Mouse (Mus musculus) common myeloid progenitor, adult 5-6 weeks (primary cell): ENCODE data around the gene Llph. TPM values are rescaled to one million over a fixed set of nuclear protein-coding genes. Genes with fewer than 3 reads are reported as not detected.

Experiments used
- ATAC-seq: replicated peaks from 2 replicates; pipeline ENCODE4 v1.8.0; 2016; ENCODE audit warnings: low read depth, mild to moderate bottlenecking, moderate TSS enrichment, inconsistent platforms; ENCODE audit not compliant: poor library complexity, severe bottlenecking
- total RNA-seq: library from RNA; stranded (forward); fragments of 200-1000, 187-1606 nt; gene quantifications from 2 replicates; pipeline ENCODE4 v1.2.3, GENCODE M21; 2017

Llph gene
- 97.9 and 108 TPM in 2 replicates for total RNA-seq

DNA sequence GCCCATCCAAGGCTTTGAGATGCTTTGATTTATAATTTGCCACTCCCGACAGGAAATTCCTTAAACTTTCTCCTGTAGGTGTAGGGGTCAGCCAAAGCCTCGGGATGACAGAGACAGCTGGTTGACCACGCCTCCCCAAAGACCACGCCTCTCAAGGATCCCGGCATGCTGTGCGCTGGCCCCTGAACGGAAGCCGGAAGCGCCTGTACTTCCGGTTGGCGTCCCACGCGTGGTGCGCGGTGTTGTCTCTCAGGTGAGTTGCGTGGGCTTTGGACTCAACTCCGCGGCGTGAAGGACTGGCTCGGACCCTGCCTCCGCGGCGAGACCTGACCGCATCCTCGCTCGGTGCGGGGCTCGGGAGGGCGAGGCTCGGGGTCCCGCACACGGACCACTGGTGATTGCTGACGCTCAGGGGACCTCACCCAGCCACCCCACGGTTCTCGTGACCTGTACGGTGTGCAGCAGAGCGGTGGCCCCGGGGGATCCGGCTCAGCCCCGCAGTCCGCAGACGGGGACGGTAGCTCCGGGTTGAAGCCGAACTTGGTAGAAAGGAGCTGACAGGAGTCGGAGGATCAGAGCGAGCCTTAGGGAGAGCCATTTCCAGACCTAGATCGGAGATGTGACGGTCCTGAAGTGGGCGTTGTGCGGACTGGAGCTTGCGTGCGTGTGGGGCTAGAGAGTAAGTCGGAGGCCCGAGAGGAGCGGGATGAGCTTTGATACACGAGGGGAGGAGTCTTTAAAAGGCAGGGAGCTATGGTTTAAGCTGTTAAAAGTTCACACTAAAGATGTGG is at the start of gene Llph:
Gene Llph, plus strand, starts transcription at position 200 of the 791 bp plus-strand sequence.
- ATAC-seq, result peak; percentile 89

DNA sequence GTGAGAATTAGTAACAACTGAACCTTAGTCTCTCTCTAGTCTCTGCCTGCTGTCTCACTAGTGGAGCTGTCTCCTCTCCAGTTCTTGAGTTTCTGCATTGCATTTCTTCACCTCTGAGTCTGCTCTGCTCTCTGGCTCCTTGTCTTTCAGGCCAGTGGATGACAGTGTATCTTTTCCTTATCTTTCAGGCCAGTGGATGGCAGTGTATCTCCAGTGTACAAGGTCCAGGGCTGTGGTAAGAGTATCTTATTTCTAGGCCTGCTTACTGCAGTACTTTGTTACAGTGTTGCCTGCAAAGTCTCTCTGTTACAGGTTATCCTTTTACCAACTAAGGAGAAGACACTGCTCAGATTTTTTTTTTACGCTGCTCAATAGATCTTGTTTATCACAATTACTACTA is 44.0 kb upstream of the Llph start:
- peak; percentile 91 for ATAC-seq

DNA sequence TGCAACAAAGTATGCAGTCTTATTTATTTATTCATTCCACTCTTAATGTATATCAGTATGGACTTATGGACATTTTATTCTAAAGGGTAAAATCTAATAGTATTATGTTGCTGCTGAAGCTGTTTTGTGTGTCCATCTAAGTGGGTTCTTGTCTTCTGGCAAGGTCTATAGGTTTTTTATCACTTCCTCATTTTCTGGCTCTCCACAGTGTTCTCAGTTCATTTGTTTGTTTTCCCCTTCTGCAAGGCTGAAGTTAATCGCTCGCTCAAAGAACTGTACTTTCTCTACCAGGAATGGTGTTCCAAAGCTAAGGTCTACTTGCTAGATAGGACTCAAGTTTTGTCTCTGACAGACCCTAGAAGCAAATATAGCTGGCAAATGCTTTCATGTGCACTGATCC is 43.5 kb upstream of the Llph start:
- ATAC-seq, result peak; percentile 64

DNA sequence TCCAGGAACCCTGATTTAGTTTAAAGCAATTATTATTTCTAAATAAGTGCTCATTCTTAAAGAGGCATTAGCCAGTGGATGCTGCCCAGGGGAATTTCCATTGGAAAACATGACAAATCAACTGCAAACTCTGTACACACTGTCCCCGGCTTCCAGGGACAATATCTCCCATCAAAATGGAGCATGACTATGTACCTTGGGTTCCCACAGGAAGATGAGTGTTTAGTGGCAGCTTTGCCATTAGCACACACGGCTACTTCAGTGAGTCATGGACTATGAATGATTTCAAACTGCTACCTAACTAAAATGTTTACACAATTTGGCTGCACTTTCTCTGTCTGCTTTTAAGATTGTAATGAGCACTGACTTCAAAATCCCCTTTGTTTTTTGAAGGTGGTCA is 38.4 kb upstream of the Llph start:
- no peak for ATAC-seq

DNA sequence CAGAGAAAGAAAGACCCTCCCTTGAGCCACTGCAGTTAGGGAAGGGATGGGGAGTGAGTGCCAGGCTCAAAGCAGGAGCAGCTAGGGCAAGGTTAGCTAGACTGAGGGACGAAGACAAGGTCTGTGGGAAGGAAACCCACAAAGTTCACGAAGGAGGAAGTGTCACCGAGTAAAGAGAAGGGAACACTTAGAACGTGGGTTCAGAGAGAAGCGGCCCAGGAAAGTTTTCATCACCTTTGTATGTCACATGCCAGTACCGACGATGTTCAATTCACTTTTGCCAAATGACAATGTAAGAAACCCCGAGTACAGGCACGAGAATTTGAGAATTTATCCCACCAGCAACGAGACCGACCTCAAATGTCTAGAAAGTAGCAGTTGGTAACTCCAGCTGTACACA is 37.6 kb upstream of the Llph start:
- ATAC-seq, result peak; percentile 75

DNA sequence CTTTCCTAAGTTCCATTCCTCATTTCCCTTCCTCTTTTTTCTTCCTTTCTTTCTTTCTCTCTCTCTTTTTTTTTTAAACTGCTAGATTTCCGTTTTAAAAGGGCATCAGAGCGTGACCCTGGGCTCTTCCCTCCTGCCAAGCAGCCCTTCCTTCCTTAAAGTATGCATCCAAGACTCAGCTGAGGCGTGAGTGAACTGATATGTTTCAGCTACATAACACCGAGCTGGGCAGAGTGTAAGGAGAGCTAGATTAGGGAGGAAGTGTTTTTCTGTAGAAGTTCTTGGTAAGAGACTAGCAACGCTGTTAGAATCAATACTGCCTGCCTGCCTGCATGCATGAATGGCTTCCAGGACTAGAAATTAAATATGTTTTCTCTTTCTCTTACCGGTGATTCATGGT is 37.1 kb upstream of the Llph start:
- ATAC-seq, result peak; percentile 37; the same call in 1 of the 2 replicates

DNA sequence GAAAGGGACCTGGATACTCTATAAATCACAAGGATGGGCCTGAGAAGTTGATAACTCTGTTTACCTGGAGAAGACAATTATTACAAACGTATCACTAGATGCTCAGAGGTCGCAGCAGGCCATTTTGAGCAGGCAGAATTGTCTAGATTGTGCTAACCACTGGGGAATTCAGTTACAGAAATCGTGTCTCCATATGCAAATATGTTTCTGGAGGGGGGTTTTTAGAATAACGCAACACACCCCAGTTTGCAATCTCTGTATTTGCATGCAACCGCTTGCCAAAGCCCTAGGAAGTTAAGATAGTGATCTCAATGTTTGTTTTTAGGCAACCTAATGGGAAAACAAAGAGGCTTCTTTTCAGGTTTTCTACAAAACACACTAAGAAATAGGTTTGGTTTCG is 35.7 kb upstream of the Llph start:
- ATAC-seq, result no peak

DNA sequence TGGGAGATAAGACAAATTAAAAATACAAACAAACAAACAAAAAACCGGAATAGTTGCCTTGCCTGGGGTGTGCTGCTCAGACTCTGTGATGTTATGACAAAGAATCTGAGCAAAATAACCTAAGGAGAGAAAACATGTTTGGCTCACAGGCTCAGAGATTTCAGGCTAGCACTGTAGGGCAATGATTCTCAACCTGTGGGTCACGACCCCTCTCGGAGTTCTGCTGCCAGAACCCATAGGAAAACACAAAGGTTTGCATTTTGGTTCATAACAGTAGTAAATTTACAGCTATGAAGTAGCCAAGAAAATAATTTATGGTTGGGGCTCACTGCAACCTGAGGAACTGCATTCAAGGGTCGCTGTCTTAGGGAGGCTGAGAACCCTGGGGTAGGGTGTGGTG is 34.6 kb upstream of the Llph start:
- ATAC-seq, result no peak

DNA sequence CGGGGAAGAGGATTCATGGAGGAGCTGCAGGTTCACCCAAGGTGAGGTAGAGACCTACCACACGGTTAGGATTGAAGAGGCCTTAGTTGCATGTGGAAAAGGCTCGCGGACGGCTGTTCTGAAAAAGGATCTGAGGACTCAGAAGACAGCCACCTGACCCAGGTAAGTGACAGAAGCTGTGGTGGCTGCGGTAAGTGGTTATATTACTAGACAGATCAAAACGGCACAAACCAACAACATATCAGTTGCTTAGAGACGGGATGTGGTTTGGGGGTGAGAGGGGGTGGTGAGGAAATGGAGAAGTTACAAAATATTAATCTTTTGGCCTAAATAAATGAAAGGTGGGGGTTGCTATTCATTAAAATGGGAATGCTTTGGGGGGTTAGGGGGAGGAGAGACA is 33.6 kb upstream of the Llph start:
- ATAC-seq, result peak; percentile 79

DNA sequence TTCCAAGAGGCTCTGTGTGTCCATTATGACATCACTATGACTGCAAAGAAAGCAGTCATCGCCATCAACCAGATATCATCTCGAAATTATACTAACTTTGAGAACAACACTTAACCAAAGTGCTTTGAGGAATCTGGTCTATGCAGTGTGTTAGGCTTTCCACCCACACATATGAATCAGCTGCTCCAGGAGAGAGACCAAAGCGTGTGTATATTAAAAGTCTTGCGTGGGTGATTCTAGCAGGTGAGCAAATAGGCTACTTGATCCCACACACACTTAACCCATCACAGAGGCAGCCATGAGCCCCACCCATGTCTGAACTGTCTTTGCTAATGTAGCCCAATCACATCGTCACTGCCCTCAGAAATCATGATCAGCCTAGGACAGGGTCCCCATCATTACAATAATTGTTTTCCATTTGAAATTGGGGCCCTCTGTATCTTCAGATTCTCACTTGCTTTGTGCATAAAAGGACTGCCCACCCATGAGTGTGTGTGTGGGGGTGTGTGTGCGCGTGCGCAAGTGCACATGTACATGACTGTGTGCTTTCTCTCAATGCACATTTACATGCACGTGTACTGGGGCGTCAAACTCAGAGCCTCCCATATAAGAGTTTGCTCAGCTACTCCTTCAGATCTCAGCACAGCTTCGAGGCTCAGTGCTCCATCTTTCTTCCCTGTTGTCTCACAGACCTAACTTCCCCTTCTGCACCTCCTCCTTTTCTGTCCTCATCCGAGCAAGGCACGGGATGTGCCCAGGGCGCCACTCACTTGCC is 29.6 kb upstream of the Llph start:
- 0 out of 2 replicates have a peak, but pooled peaks have one; percentile 7 for ATAC-seq

DNA sequence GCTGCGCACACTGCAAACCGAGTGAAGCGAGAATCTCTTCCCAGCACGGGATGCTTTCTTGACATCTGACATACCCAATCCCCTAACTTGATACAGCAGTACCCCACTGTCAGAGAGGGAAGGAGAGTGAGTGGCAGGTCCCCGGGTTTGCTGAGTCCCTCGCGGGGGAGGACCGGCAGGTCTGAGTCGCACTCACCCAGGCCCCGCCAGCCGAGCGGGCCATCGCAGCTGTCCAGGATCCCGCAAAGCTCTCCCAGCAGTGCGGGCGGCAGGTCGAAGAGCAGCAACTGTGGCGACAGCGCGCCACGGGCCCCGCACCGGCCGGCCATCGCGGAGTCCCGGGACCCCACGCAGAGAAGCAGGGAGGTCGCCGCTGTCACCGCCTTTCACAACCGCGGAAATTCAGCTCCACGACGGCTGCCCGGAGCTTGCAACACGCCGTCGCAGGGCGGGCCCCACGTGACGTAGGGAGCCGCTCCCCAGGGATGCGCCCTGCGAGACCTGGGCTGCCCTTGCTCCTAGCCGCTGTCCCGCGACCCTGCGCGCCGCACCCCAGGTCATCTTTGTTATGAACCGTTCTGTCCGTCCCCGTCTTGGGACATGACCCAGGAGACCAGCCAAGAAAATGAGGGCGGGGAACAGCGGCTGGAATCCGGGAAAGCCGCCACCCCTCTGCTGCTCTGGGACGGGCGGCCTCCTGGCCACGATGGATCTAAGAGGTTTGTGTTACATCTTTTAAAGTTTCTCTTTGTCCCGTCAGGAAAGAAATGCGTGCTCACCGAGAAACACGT is 25.5 kb upstream of the Llph start, which contains the start of gene Tmbim4:
Gene Tmbim4, plus strand, starts transcription at position 460 of the 791 bp plus-strand sequence.
- ATAC-seq, result peak; percentile 64

DNA sequence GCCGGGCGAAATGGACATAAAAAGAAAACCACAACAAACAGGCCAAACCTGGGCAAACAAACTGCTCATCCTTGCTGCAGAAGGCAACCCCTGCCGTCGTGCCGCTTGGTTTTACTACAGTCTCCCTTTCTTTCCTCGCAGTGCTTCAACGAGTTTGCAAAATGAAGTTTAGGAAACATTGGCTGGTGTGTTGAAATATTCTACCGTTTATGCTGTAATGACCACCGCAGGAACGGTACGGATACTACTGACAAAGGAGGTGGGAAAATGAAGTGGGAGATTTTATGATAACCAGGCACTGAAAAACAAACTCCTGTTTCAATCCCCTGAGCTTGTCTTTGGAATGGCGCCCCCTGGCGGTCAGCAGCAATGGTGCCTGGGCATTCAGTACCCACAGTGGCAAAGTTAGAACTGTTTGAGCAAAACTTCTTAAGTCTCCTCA is 24.9 kb upstream of the Llph start, which contains the start of gene Irak3:
Gene Irak3, minus strand, starts transcription at position 170 of the 442 bp plus-strand sequence.
- peak; percentile 68 for ATAC-seq

DNA sequence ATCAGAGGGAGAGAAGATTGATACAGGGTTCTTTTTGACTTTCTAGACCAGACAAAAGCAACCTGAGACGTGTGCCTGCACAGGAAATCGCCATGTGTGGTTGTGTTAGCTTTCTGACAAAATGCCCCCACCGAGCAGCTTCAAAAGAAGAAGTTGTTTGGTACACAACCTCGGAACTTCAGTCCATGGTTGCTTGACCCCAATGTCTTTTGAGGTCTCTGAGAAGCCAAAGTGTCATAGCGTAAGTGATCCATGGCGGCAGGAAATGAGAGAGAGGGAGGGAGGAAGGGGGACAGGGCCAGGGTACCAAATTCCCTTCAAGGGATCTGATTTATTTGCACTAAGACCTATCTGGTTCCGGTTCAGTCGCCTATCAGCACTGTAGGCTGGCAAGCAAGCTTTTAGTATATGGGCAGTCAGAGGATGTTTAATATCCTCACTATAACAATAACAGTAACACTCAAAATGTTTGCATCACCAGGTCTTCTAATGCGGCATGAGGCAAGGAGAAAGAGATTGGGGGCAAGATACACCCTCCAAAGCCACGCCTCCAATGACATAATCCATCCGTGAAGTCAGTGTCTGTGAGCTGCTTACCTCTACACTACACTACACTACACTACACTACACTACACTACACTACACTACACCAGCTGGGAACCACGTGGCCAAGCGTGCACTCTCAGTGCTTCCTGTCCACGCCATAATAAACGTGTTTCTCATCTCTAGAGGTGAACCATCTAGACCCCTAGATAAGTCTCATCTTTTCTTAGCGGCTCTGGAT is 24.2 kb upstream of the Llph start:
- peak; percentile 22 for ATAC-seq

DNA sequence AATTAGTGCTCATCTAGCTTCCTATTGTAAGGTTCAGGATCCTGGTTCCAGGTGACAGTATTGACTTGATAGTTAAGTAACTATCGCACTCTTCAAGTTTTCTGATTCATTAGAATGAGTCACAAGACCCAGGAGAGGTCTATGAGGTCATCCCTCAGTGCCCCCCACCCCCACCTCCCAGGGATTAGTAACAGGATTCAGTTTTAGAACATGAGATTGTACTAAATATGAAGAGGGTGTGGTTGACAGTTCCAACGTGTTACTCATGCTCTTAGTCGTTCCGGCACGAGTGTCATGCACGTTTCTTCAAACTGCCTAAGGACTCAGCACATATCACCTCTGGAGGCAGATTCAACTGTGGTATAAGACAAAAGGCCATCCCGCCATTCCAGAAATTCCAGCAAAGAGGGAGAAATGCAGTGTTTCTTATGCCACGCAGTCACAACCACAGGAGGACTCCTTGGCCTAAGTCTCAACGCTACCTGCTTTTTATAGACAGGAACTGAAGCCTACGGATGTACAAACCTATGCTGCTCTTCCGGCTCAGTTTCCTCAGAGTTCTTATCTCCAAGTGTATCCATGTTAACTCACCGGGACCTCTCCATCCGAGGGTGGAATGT is 22.2 kb upstream of the Llph start:
- ATAC-seq, result no peak

DNA sequence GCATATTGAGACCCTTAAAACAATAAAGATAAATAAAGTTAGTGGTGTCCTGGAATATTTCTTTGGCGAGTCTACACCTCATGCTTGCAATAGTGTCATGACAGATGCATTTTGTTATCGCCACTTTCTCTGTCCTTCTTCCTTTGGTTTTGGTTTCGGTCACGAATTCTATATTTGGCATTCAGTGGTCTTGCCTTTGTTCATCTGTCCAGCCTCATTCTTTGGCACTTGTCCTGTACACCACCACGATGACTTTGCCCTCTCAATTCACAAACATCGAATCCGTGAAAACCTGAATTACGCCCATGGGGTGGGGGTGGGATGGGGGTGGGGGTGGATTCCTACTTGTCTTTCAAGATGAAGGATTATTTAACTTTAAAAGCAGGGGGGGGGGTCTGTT is 18.9 kb upstream of the Llph start:
- ATAC-seq, result peak; percentile 26

DNA sequence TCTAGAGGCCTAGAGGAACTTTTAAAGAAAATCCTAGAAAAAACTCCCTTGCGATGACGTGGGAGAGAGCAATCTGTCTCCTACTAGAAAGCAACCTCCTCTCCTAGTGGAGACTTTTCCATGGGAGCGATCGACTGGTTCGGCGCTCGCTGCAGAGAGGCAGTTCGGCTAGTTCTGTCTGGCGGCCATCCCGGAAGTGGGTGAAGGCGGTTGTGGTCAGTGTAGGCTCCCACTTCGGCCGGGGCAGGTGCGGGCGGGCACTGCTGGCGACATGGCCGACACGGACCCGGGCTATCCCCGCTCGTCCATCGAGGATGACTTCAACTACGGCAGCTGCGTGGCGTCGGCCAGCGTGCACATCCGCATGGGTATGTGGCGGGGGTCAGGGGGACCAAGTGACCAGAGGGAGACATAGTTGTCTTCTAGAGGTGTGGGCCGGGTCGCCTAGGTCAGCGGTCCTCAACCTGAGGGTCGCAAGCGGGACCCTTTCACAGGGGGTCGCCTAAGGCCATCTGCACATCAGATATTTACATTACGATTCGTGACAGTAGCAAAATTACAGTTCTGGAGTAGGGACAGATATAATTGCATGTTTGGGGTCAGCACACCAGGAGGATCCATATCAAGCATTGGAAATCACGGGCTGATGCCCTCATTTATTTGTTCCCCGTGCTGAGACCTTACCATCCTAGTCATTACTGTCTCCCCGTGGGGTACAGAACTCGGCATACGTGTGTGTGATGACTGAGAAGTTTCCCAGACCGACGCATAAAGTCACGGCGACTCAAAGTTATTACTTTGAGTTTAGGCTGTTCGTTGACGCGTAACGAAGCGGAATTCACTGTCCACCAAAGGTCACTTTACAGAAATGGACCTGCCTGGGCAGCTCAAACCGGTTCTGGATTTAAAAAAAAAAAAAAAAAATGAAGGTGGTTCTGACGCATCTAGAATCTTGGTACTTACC is 18.0 kb upstream of the Llph start:
- peak; percentile 91 for ATAC-seq

DNA sequence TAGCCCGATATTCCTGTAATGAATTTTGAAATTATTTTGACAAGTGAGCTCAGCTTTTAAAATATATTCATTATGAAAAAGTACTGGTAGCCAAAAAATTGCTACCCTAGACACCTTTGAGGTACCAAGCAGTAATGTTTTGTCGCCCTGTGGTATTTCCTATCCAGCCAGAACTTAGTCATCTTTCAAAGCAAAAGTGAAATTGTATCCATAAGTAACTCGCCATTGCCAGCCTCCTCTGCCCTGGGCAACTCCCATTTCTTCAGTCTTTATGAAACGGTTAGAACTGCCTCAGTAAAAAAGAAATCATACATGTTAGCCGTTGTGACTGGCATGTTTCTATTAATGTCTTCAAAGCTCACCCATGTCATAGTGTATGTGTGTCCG is 17.3 kb upstream of the Llph start:
- peak; percentile 59 for ATAC-seq

DNA sequence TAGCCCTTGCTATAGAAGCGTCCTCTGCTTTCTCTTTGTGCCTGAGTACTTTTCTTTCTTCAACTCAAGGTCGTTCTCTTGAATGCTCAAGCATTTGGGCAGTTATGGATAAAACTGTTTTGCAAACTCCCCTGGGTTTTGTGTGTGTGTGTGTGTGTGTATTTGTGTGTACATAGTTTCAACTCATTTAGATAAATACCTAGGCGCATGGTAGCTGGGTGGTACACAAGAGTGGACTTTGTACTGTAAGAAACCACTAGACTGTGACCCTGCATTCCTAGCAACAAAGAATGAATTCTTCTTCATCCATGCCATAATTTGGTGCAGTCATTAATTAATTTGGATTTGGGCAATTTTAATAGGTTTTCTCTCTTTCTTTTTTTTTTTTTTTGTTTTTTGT is 16.8 kb upstream of the Llph start:
- ATAC-seq, result no peak
